Mouse (Mus musculus) limb, embryonic 14.5 days (tissue): ENCODE measurements at regions not wholly inside any gene's neighbourhood (a gene's known extent, or its start where the extent isn't known, plus 50 kb on each side); places are given as distances from the start of the nearest gene placed in this dataset.
"Not testable (repeated sequence)": the region's sequence is repeated elsewhere in the genome, so short reads cannot be mapped to it uniquely, and the experiment has no call there.

Experiments used
- ATAC-seq: fragments of 200-750 bp; cut with Nextera tagmentation; 2 replicates; pipeline ENCODE4 v1.8.0; 2017; ENCODE audit warnings: low read depth, moderate number of reproducible peaks, moderate TSS enrichment; ENCODE audit not compliant: low FRiP score
- DNase-seq: peaks from one replicate; pipeline ENCODE4 v3.0.0-alpha.2; 2015; ENCODE audit warnings: low spot score
- H3K27ac ChIP-seq: fragments of 300-500 bp; sonication (generic); replicated peaks from 2 replicates; pipeline ENCODE4 v1.5.1; 2014; ENCODE audit warnings: low read depth, mild to moderate bottlenecking, low read length, moderate library complexity, mixed read lengths
- H3K27me3 ChIP-seq: fragments of 300-500 bp; sonication (generic); 2 replicates; pipeline ENCODE4 v1.6.1; 2014; ENCODE audit warnings: low read length, mixed read lengths; ENCODE audit not compliant: control insufficient read depth, insufficient read depth
- H3K36me3 ChIP-seq: fragments of 300-500 bp; sonication (generic); 2 replicates; pipeline ENCODE4 v1.6.1; 2014; ENCODE audit warnings: mild to moderate bottlenecking, low read length, moderate library complexity, mixed read lengths; ENCODE audit not compliant: control insufficient read depth, insufficient read depth
- H3K4me1 ChIP-seq: fragments of 300-500 bp; sonication (generic); 2 replicates; pipeline ENCODE4 v1.6.1; 2014; ENCODE audit warnings: antibody characterized with exemption, low read length, mixed read lengths; ENCODE audit not compliant: control insufficient read depth, insufficient read depth
- H3K4me2 ChIP-seq: fragments of 300-500 bp; sonication (generic); replicated peaks from 2 replicates; pipeline ENCODE4 v1.6.1; 2014; ENCODE audit warnings: low read depth, mild to moderate bottlenecking, low read length, moderate library complexity; ENCODE audit not compliant: severe bottlenecking
- H3K4me3 ChIP-seq: fragments of 300-500 bp; sonication (generic); replicated peaks from 2 replicates; pipeline ENCODE4 v1.5.1; 2014; ENCODE audit warnings: low read length
- H3K9ac ChIP-seq: fragments of 300-500 bp; sonication (generic); 2 replicates; pipeline ENCODE4 v1.6.1; 2014; ENCODE audit warnings: mild to moderate bottlenecking, low read depth, low read length, moderate library complexity; ENCODE audit not compliant: severe bottlenecking
- H3K9me3 ChIP-seq: fragments of 300-500 bp; sonication (generic); 2 replicates; pipeline ENCODE4 v1.6.1; 2016; ENCODE audit warnings: low read length; ENCODE audit not compliant: control insufficient read depth
- POLR2A ChIP-seq: fragments of 200-500 bp; IDR thresholded peaks from 2 replicates; pipeline ENCODE4 v1.8.0; 2012; ENCODE audit warnings: inconsistent platforms, mild to moderate bottlenecking, moderate library complexity, borderline replicate concordance; ENCODE audit not compliant: insufficient read depth, insufficient read length; ENCODE audit errors: extremely low read depth
- WGBS: fragments of 180-500 bp; shearing (Covaris S2); extraction: QIAGEN DNeasy Blood & Tissue Kit; methylation state at CpG from one replicate; pipeline ENCODE4 v1.1.7; 2014; 5-methylcytosine and 5-hydroxymethylcytosine counted together

- Histone ChIP-seq H3K4me1 (no peaks in the 10 kb centered on the region), H3K9ac (no peak overlapping the region), H3K36me3 (no peaks in the 10 kb centered on the region), H3K4me2 (no peak overlapping the region), H3K27ac (no peak overlapping the region), H3K9me3 (no peaks in the 10 kb centered on the region), H3K4me3 (no peak overlapping the region), H3K27me3 (no peaks in the 10 kb centered on the region)
- no peak for DNase-seq
- no peak for ATAC-seq
- no peak for TF ChIP-seq POLR2A
- WGBS: 53% methylated on average over 1 of the region's 1 CpGs
These were observed 325.7 kb upstream of the Nrxn1 start for GRCm38 (mm10) chr17:91418582-91418981.

- TF ChIP-seq POLR2A: no peak
- Histone ChIP-seq H3K9ac (no peak overlapping the region), H3K4me1 (no peaks in the 10 kb centered on the region), H3K27ac (no peak overlapping the region), H3K27me3 (no peaks in the 10 kb centered on the region), H3K9me3 (no peaks in the 10 kb centered on the region), H3K4me3 (no peak overlapping the region), H3K36me3 (no peaks in the 10 kb centered on the region), H3K4me2 (no peak overlapping the region)
- ATAC-seq (no peak), DNase-seq (no peak)
- WGBS: 93% methylated on average over 2 of the region's 2 CpGs
These were observed 298.3 kb upstream of the Nrxn1 start for GRCm38 (mm10) chr17:91390969-91391764.

GRCm38 (mm10) chr17:91389937-91390623, 297.2 kb upstream of the Nrxn1 start:
- not testable (repeated sequence) for H3K9me3 ChIP-seq, H3K27me3 ChIP-seq, H3K4me1 ChIP-seq, H3K36me3 ChIP-seq, ATAC-seq, H3K9ac ChIP-seq, H3K4me2 ChIP-seq, H3K27ac ChIP-seq, DNase-seq, H3K4me3 ChIP-seq
- WGBS: 77% methylated on average over 9 of the region's 9 CpGs

GRCm38 (mm10) chr17:91388521-91388920, 295.6 kb upstream of the Nrxn1 start:
- ATAC-seq (no peak), DNase-seq (no peak)
- no peak overlapping the region for H3K9ac ChIP-seq
- 88% methylated on average over 3 of the region's 3 CpGs for WGBS
- TF ChIP-seq POLR2A: no peak
- no peak overlapping the region for H3K27ac ChIP-seq
- H3K36me3 ChIP-seq: no peaks in the 10 kb centered on the region
- H3K4me2 ChIP-seq: no peak overlapping the region
- no peaks in the 10 kb centered on the region for H3K9me3 ChIP-seq
- no peaks in the 10 kb centered on the region for H3K27me3 ChIP-seq
- H3K4me1 ChIP-seq: no peaks in the 10 kb centered on the region
- H3K4me3 ChIP-seq: no peak overlapping the region

GRCm38 (mm10) chr17:91388039-91388438, 295.2 kb upstream of the Nrxn1 start:
- Histone ChIP-seq H3K36me3 (no peaks in the 10 kb centered on the region), H3K27ac (no peak overlapping the region), H3K4me1 (no peaks in the 10 kb centered on the region), H3K9ac (no peak overlapping the region), H3K4me2 (no peak overlapping the region), H3K27me3 (no peaks in the 10 kb centered on the region), H3K9me3 (no peaks in the 10 kb centered on the region), H3K4me3 (no peak overlapping the region)
- DNase-seq (no peak), ATAC-seq (no peak)
- TF ChIP-seq POLR2A: no peak
- 89% methylated on average over 2 of the region's 2 CpGs for WGBS
